8 mouse cellular contexts compared by ENCODE assay signal in genomic region chr7:128417930-128418779, GRCm38 (mm10). TPM values are rescaled to one million over a fixed set of nuclear protein-coding genes. Genes with fewer than 3 reads are reported as not detected.
DNase-seq lines count a peak whose midpoint lies in the region; ATAC-seq and TF ChIP-seq lines count a peak whose summit lies in the region.

TSS of gene Rgs10 (minus strand) at chr7:128418758.

- WGBS in embryonic facial prominence, embryonic 12.5 days, result under 1% methylated on average over 90 of the region's 102 CpGs
- WGBS in heart, adult 2 months, result under 1% methylated on average over 90 of the region's 102 CpGs
- WGBS in kidney, adult 2 months, result under 1% methylated on average over 77 of the region's 102 CpGs
- under 1% methylated on average over 81 of the region's 102 CpGs for WGBS in limb, embryonic 15.5 days
- under 1% methylated on average over 81 of the region's 102 CpGs for WGBS in midbrain, embryonic 16.5 days

- H3K4me1 ChIP-seq in embryonic facial prominence, embryonic 12.5 days, result 0 out of 2 replicates have a peak, but pooled peaks cover 6% of the 10 kb centered on the region
- H3K4me1 ChIP-seq in heart, adult 2 months (ENCODE audit: control insufficient read depth, insufficient read depth, low read length), result peaks cover 1% of the 10 kb centered on the region; the same call in 1 of the 2 replicates
- H3K4me1 ChIP-seq in kidney, adult 2 months (ENCODE audit: control insufficient read depth, insufficient read depth, low read length), result no peaks in the 10 kb centered on the region
- peaks cover 20% of the 10 kb centered on the region for H3K4me1 ChIP-seq in limb, embryonic 15.5 days
- peaks cover 8% of the 10 kb centered on the region; the same call in 1 of the 2 replicates for H3K4me1 ChIP-seq in midbrain, embryonic 16.5 days (ENCODE audit: control insufficient read depth, insufficient read depth, low read length)

- H3K9ac ChIP-seq in embryonic facial prominence, embryonic 12.5 days, result peak within 1 kb of the TSS; percentile 70
- H3K9ac ChIP-seq in heart, adult 2 months (ENCODE audit: low read depth, low read length), result peak within 1 kb of the TSS; percentile 87
- peak within 1 kb of the TSS; percentile 51 for H3K9ac ChIP-seq in limb, embryonic 15.5 days
- peak within 1 kb of the TSS; percentile 77 for H3K9ac ChIP-seq in midbrain, embryonic 16.5 days (ENCODE audit: low read depth, low read length)

- no peak within 1 kb of the TSS for H3K27ac ChIP-seq in embryonic facial prominence, embryonic 12.5 days
- peak within 1 kb of the TSS; percentile 50 for H3K27ac ChIP-seq in heart, adult 2 months
- H3K27ac ChIP-seq in kidney, adult 2 months (ENCODE audit: insufficient read depth, low read depth, low read length), result no peak within 1 kb of the TSS
- no peak within 1 kb of the TSS for H3K27ac ChIP-seq in limb, embryonic 15.5 days
- H3K27ac ChIP-seq in midbrain, embryonic 16.5 days (ENCODE audit: low read length), result peak within 1 kb of the TSS; percentile 25; the same call in 1 of the 2 replicates

- TF ChIP-seq POLR2A in heart, adult 2 months (IDR thresholded peaks at IDR 0.05; ENCODE audit: insufficient read depth, low read depth, low read length), result 0 out of 2 replicates have a peak, but pooled peaks have one; percentile 30
- no peak for TF ChIP-seq POLR2A in kidney, adult 2 months (IDR thresholded peaks at IDR 0.05; ENCODE audit: low read depth, low read length)

- H3K36me3 ChIP-seq in embryonic facial prominence, embryonic 12.5 days, result no peaks in the 10 kb centered on the region
- H3K36me3 ChIP-seq in heart, adult 2 months (ENCODE audit: control insufficient read depth, insufficient read depth, low read length), result no peaks in the 10 kb centered on the region
- H3K36me3 ChIP-seq in kidney, adult 2 months (ENCODE audit: control insufficient read depth, insufficient read depth, low read length), result no peaks in the 10 kb centered on the region
- H3K36me3 ChIP-seq in limb, embryonic 15.5 days, result no peaks in the 10 kb centered on the region
- no peaks in the 10 kb centered on the region for H3K36me3 ChIP-seq in midbrain, embryonic 16.5 days (ENCODE audit: control insufficient read depth, insufficient read depth, low read length)

- TF ChIP-seq CTCF in heart, adult 2 months (IDR thresholded peaks at IDR 0.05), result no peak
- no peak for TF ChIP-seq CTCF in kidney, adult 2 months (conservative IDR thresholded peaks at IDR 0.05; ENCODE audit: insufficient read depth, insufficient read length, low read depth, low read length)

- no peaks in the 10 kb centered on the region for H3K79me2 ChIP-seq in heart, adult 2 months (replicated peaks; ENCODE audit: control insufficient read depth, insufficient read depth, low read length)

- peak within 1 kb of the TSS; percentile 99 for H3K4me2 ChIP-seq in embryonic facial prominence, embryonic 12.5 days (replicated peaks)
- peak within 1 kb of the TSS; percentile 99 for H3K4me2 ChIP-seq in limb, embryonic 15.5 days
- peak within 1 kb of the TSS; percentile 93 for H3K4me2 ChIP-seq in midbrain, embryonic 16.5 days (ENCODE audit: low read length)

- DNase-seq in layer of hippocampus, adult 11-12 months (ENCODE audit: low spot score), result peak; percentile 34
- no peak for DNase-seq in layer of hippocampus, adult 9-10 months (ENCODE audit: low spot score)
- DNase-seq in heart, adult 2 months, result peak; percentile 85 to 86
- peak; percentile 57 for DNase-seq in kidney, adult 2 months
- peak; percentile 48 to 62 for DNase-seq in spleen, postnatal 14 days (ENCODE audit: low spot score in 2 of 2)

- H3K4me3 ChIP-seq in embryonic facial prominence, embryonic 12.5 days, result peak within 1 kb of the TSS; percentile 68
- H3K4me3 ChIP-seq in heart, adult 2 months, result peak within 1 kb of the TSS; percentile 73
- H3K4me3 ChIP-seq in kidney, adult 2 months (ENCODE audit: insufficient read depth, low read depth, low read length), result peak within 1 kb of the TSS; percentile 65
- H3K4me3 ChIP-seq in limb, embryonic 15.5 days, result peak within 1 kb of the TSS; percentile 70
- peak within 1 kb of the TSS; percentile 77 for H3K4me3 ChIP-seq in midbrain, embryonic 16.5 days (ENCODE audit: low read depth, low read length)

- no peak for TF ChIP-seq EP300 in heart, adult 2 months (IDR thresholded peaks at IDR 0.05; ENCODE audit: insufficient read depth, low read depth, low read length)

- H3K27me3 ChIP-seq in embryonic facial prominence, embryonic 12.5 days, result peaks cover 81% of the 10 kb centered on the region
- 0 out of 2 replicates have a peak, but pooled peaks cover 2% of the 10 kb centered on the region for H3K27me3 ChIP-seq in heart, adult 2 months (ENCODE audit: control insufficient read depth, insufficient read depth, low read length)
- H3K27me3 ChIP-seq in kidney, adult 2 months (replicated peaks; ENCODE audit: control insufficient read depth, insufficient read depth, low read length), result no peaks in the 10 kb centered on the region
- peaks cover 83% of the 10 kb centered on the region for H3K27me3 ChIP-seq in limb, embryonic 15.5 days
- peaks cover 33% of the 10 kb centered on the region for H3K27me3 ChIP-seq in midbrain, embryonic 16.5 days (ENCODE audit: control insufficient read depth, insufficient read depth, low read depth, low read length)

- peak; percentile 68 for ATAC-seq in embryonic facial prominence, embryonic 12.5 days (ENCODE audit: insufficient number of reproducible peaks, insufficient read depth, low FRiP score, low TSS enrichment)
- ATAC-seq in limb, embryonic 15.5 days (ENCODE audit: insufficient number of reproducible peaks, low FRiP score, low TSS enrichment, low read depth), result peak; percentile 61; the same call in 1 of the 2 replicates
- peak; percentile 87 for ATAC-seq in midbrain, embryonic 16.5 days

- no peaks in the 10 kb centered on the region for H3K9me3 ChIP-seq in embryonic facial prominence, embryonic 12.5 days
- H3K9me3 ChIP-seq in limb, embryonic 15.5 days, result no peaks in the 10 kb centered on the region
- H3K9me3 ChIP-seq in midbrain, embryonic 16.5 days (replicated peaks; ENCODE audit: control insufficient read depth, low read length, poor library complexity, severe bottlenecking), result no peaks in the 10 kb centered on the region

- intact Hi-C loops in heart, adult 2 months (cut with DNase I), result loop anchor here (2.0 kb wide), 1 partner anchor 43 kb away; the partner anchor contains the start of gene Tial1

RNA-seq across cellular contexts. Expression of gene Rgs10, which starts in this region (rescaled TPM):
- 13.6 and 14.0 TPM in 2 replicates for polyA plus RNA-seq in embryonic facial prominence, embryonic 12.5 days (2016; fragmentation: Nextera tagmentation; extraction: Ambion mirVana)
- 10 to 100 TPM in 1 of 2 experiments, 1 to 10 TPM in 1; 9.8 to 14.3 TPM for total RNA-seq in heart, adult 2 months (2021)
- 4.8 and 5.0 TPM in 2 replicates for polyA plus RNA-seq in heart, adult 2 months (2012; rRNA removed)
- 2.3 and 5.1 TPM in 2 replicates for polyA plus RNA-seq in kidney, adult 2 months (2012; rRNA removed)
- 13.8 and 14.2 TPM in 2 replicates for polyA plus RNA-seq in limb, embryonic 15.5 days (2015; fragmentation: Nextera tagmentation; extraction: Ambion mirVana)
- 58.4 and 68.6 TPM in 2 replicates for polyA plus RNA-seq in midbrain, embryonic 16.5 days (2015; fragmentation: Nextera tagmentation; extraction: Ambion mirVana)

Comparison
In these comparisons a context has a peak if more than half of its experiments do, and no peak if none do; other contexts are left out.
1. H3K27ac ChIP-seq: peak in heart, adult 2 months (single experiment) and midbrain, embryonic 16.5 days (single experiment); none in embryonic facial prominence, embryonic 12.5 days (single experiment), kidney, adult 2 months (single experiment) and limb, embryonic 15.5 days (single experiment).
2. Peak in every context shown above with its lines, with median percentiles within 50 percentile points of each other: ATAC-seq, H3K4me2 ChIP-seq, H3K4me3 ChIP-seq and H3K9ac ChIP-seq.